8 mouse cellular contexts compared by ENCODE assay signal in the genomic region with DNA sequence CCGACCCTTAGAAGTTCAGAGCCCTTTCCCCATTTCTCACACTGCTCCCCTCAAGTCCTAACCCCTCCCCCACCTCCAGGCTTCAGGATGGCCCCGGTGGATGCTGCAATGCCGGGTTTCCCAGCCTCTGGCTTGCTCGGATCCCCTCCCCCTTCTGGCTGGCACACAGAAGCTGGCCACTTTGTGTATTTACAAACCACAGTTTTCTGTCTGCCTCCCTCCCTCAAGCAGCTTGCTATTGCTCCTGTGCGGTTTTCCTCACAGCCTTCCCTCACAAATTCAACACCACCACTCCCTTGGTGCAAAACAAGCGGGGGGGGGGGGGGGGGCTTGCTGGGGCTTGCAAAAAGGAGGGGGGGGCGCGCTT.
DNase-seq lines count a peak whose midpoint lies in the region; ATAC-seq lines count a peak whose summit lies in the region.

No protein-coding gene starts in this region.

- DNase-seq in cerebellum, postnatal 25 days, result peak; percentile 46 to 54
- DNase-seq in cerebellum, adult 8-10 months, result no peak
- peak; percentile 22 to 30 for DNase-seq in cerebellum, postnatal 36 days
- peak; percentile 40 for DNase-seq in lung, postnatal 36 days
- no peak for DNase-seq in thymus, postnatal 14 days
- DNase-seq in left cerebral cortex, postnatal 25 days (ENCODE audit: low spot score in 2 of 2), result no peak
- DNase-seq in thymus, adult 18-20 months, result no peak

- H3K36me3 ChIP-seq in hindbrain, embryonic 13.5 days, result no peaks in the 10 kb centered on the region

- peak overlapping the region; percentile 50 for H3K4me2 ChIP-seq in hindbrain, embryonic 13.5 days

- ATAC-seq in hindbrain, embryonic 13.5 days (ENCODE audit: low FRiP score), result peak; percentile 30

- no peak overlapping the region for H3K4me3 ChIP-seq in hindbrain, embryonic 13.5 days

- WGBS in hindbrain, embryonic 13.5 days, result 3% methylated on average over 7 of the region's 8 CpGs

- no peaks in the 10 kb centered on the region for H3K27me3 ChIP-seq in hindbrain, embryonic 13.5 days

- peak overlapping the region; percentile 95 for H3K27ac ChIP-seq in hindbrain, embryonic 13.5 days

- no peaks in the 10 kb centered on the region for H3K9me3 ChIP-seq in hindbrain, embryonic 13.5 days

- peak overlapping the region; percentile 61 for H3K9ac ChIP-seq in hindbrain, embryonic 13.5 days

- H3K4me1 ChIP-seq in hindbrain, embryonic 13.5 days (replicated peaks), result peaks cover 40% of the 10 kb centered on the region

- intact Hi-C loops in left cerebral cortex, postnatal 25 days (cut with DNase I), result loop anchor here (5.0 kb wide), 3 partner anchors 74 to 214 kb away; no protein-coding TSS in a partner anchor

Comparison
In these comparisons a context has a peak if more than half of its experiments do, and no peak if none do; other contexts are left out.
1. DNase-seq: peak in cerebellum, postnatal 25 days (2 of 2), cerebellum, postnatal 36 days (2 of 2) and lung, postnatal 36 days (single experiment); none in cerebellum, adult 8-10 months (single experiment), thymus, postnatal 14 days (single experiment), left cerebral cortex, postnatal 25 days (0 of 2) and thymus, adult 18-20 months (0 of 2).